Mouse (Mus musculus) forebrain, embryonic 12.5 days (tissue): ENCODE results near the gene Reg2. TPM values are rescaled to one million over a fixed set of nuclear protein-coding genes. Genes with fewer than 3 reads are reported as not detected.

ENCODE experiments used
- polyA plus RNA-seq: library from polyadenylated mRNA; unstranded; fragments of >200 nt; fragmentation: Nextera tagmentation; extraction: Ambion mirVana; gene quantifications from 2 replicates; pipeline ENCODE4 v1.2.1, GENCODE M21; 2016

Gene Reg2
- polyA plus RNA-seq, 1 experiment from 2014 or later = not detected

Other genes with a start within 250 kb of the Reg2 start
- gene Reg3b, start 25.0 kb upstream of the Reg2 start, polyA plus RNA-seq = not detected in 2 replicates
- gene Reg3d, start 16.8 kb upstream of the Reg2 start, polyA plus RNA-seq = not detected in 2 replicates
- not detected in 2 replicates for gene Reg3a, start 14.9 kb upstream of the Reg2 start, polyA plus RNA-seq
- not detected in 2 replicates for gene Reg1, start 27.1 kb downstream of the Reg2 start, polyA plus RNA-seq
- gene Reg3g, start 73.2 kb downstream of the Reg2 start, polyA plus RNA-seq = not detected in 2 replicates